Mouse (Mus musculus) liver, postnatal 0 days (tissue): ENCODE data around the gene Stmn1. TPM values are rescaled to one million over a fixed set of nuclear protein-coding genes. Genes with fewer than 3 reads are reported as not detected.

ENCODE experiments used
- ATAC-seq: fragments of 200-750 bp; cut with Nextera tagmentation; 2 replicates; pipeline ENCODE4 v1.8.0; 2017; ENCODE audit warnings: mild to moderate bottlenecking, moderate library complexity
- DNase-seq: peaks from one replicate; pipeline ENCODE4 v3.0.0-alpha.2; 2016
- H3K27ac ChIP-seq: fragments of 300-500 bp; sonication (generic); 2 replicates; pipeline ENCODE4 v1.5.1; 2014; ENCODE audit warnings: antibody characterized with exemption, moderate library complexity, mild to moderate bottlenecking, low read depth
- H3K27me3 ChIP-seq: fragments of 300-500 bp; sonication (generic); 2 replicates; pipeline ENCODE4 v1.6.1; 2014; ENCODE audit warnings: low read length, control low read depth, mixed read lengths; ENCODE audit not compliant: insufficient read depth
- H3K36me3 ChIP-seq: fragments of 300-500 bp; sonication (generic); replicated peaks from 2 replicates; pipeline ENCODE4 v1.6.1; 2014; ENCODE audit warnings: mild to moderate bottlenecking, control low read depth, low read length, moderate library complexity, mixed read lengths; ENCODE audit not compliant: insufficient read depth
- H3K4me1 ChIP-seq: fragments of 300-500 bp; sonication (generic); 2 replicates; pipeline ENCODE4 v1.6.1; 2014; ENCODE audit warnings: antibody characterized with exemption, mild to moderate bottlenecking, control low read depth; ENCODE audit not compliant: insufficient read depth
- H3K4me2 ChIP-seq: fragments of 300-500 bp; sonication (generic); 2 replicates; pipeline ENCODE4 v1.6.1; 2014; ENCODE audit warnings: low read depth, mild to moderate bottlenecking, low read length, moderate library complexity, mixed read lengths
- H3K4me3 ChIP-seq: fragments of 300-500 bp; sonication (generic); 2 replicates; pipeline ENCODE4 v1.5.1; 2014; ENCODE audit warnings: low read depth, low read length
- H3K9ac ChIP-seq: fragments of 300-500 bp; sonication (generic); replicated peaks from 2 replicates; pipeline ENCODE4 v1.6.1; 2014; ENCODE audit warnings: mild to moderate bottlenecking, moderate library complexity
- H3K9me3 ChIP-seq: fragments of 300-500 bp; sonication (generic); 2 replicates; pipeline ENCODE4 v1.6.1; 2016; ENCODE audit warnings: mild to moderate bottlenecking, control low read depth, low read length, mixed read lengths
- CTCF ChIP-seq: sonication (generic); IDR thresholded peaks from 2 replicates; pipeline ENCODE4 v1.5.1; 2016; ENCODE audit warnings: antibody characterized with exemption, low read depth
- EP300 ChIP-seq: IDR thresholded peaks from 2 replicates; pipeline ENCODE4 v1.6.1; 2016; ENCODE audit warnings: antibody characterized with exemption, low read depth, mild to moderate bottlenecking
- WGBS: fragments of 180-500 bp; shearing (Covaris S2); extraction: QIAGEN DNeasy Blood & Tissue Kit; methylation state at CpG from one replicate; pipeline ENCODE4 v1.1.7; 2014; ENCODE audit not compliant: insufficient replicate concordance; 5-methylcytosine and 5-hydroxymethylcytosine counted together
- polyA plus RNA-seq: library from polyadenylated mRNA; unstranded; fragments of >200 nt; fragmentation: Nextera tagmentation; extraction: Ambion mirVana; gene quantifications from 2 replicates; pipeline ENCODE4 v1.2.1, GENCODE M21; 2015

The Stmn1 gene
- polyA plus RNA-seq, 1 experiment from 2014 or later, result 258 TPM

DNA sequence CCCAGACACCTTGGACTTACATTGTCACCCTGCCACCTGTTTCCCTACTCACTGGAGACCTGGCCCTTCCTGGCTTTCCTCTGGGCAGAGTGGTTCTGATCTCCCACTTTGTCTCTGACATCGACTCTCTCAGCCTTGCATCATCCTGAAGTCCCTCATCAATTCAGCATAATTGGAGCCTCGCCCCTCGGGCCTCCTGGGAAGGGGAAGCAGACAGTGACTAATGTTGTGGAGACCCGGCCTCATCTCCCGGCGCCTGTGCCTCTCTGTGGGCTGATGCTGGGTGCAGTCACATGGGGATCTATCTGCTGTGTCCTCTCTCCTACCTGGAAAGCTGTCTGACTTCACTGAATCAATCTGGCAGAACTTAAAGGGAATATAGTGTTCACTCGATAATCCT, 31.9 kb upstream of the Stmn1 start:
- H3K36me3 ChIP-seq, result no peaks in the 10 kb centered on the region
- no peak overlapping the region for H3K4me2 ChIP-seq
- H3K4me3 ChIP-seq, result no peak overlapping the region
- no peak overlapping the region for H3K9ac ChIP-seq
- no peak for DNase-seq
- peaks cover 9% of the 10 kb centered on the region for H3K4me1 ChIP-seq
- WGBS, result 55% methylated on average over 7 of the region's 7 CpGs
- no peaks in the 10 kb centered on the region for H3K9me3 ChIP-seq
- H3K27ac ChIP-seq, result no peak overlapping the region
- H3K27me3 ChIP-seq, result no peaks in the 10 kb centered on the region
- no peak for ATAC-seq
- no peak for TF ChIP-seq CTCF
- TF ChIP-seq EP300, result no peak

DNA sequence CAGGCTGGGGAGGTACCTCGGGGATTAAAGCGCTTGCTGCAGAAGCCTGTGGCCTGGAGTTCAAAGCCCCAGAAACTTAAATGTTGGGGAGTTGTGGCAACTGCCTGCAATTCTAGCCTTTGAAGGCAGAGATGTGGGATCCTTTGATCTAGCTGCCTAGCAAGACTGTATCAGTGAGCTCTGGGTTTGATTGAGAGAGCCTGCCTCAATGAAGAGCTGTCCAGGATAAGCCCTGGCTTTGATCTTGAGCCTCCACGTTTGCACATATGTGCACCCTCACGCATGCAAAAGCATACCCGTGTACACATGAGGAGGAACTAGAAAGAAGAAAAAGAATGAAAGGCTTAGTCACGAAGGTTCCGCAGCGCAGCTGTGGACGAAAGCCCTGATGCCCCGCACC, 31.5 kb upstream of the Stmn1 start:
- Histone ChIP-seq H3K36me3 (no peaks in the 10 kb centered on the region), H3K4me3 (no peak overlapping the region), H3K4me1 (peaks cover 9% of the 10 kb centered on the region), H3K27me3 (no peaks in the 10 kb centered on the region), H3K9ac (no peak overlapping the region), H3K9me3 (no peaks in the 10 kb centered on the region), H3K4me2 (no peak overlapping the region), H3K27ac (no peak overlapping the region)
- TF ChIP-seq EP300, result no peak
- TF ChIP-seq CTCF, result no peak
- DNase-seq (no peak), ATAC-seq (no peak)
- 77% methylated on average over 10 of the region's 10 CpGs for WGBS

DNA sequence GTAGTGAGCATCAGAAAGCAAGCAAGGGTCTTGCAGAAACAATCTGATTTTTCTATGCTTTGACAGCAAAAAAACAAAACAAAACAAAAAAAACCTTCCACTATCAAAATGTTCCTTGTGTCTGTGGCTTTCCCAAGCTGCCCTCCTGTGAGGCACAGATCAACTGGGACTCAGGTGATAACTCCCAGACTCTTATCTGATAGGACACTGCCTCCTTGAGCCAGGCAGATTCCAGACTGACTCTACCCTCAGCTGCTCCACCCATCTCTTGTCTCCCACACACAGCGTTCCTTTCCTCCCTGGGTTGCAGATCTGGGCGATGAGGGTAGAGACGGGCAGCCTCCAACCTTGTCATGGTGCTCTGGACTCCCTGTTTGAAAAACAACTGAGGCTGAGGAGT, 29.0 kb upstream of the Stmn1 start:
- TF ChIP-seq CTCF, result no peak
- TF ChIP-seq EP300, result peak; percentile 94
- ATAC-seq (peak; percentile 91), DNase-seq (peak; percentile 27)
- H3K27ac ChIP-seq, result no peak overlapping the region
- H3K4me2 ChIP-seq, result peak overlapping the region; percentile 32; the same call in 1 of the 2 replicates
- no peak overlapping the region for H3K4me3 ChIP-seq
- peaks cover 9% of the 10 kb centered on the region for H3K4me1 ChIP-seq
- no peaks in the 10 kb centered on the region for H3K9me3 ChIP-seq
- no peaks in the 10 kb centered on the region for H3K27me3 ChIP-seq
- no peak overlapping the region for H3K9ac ChIP-seq
- no peaks in the 10 kb centered on the region for H3K36me3 ChIP-seq
- WGBS, result 60% methylated on average over 3 of the region's 3 CpGs

DNA sequence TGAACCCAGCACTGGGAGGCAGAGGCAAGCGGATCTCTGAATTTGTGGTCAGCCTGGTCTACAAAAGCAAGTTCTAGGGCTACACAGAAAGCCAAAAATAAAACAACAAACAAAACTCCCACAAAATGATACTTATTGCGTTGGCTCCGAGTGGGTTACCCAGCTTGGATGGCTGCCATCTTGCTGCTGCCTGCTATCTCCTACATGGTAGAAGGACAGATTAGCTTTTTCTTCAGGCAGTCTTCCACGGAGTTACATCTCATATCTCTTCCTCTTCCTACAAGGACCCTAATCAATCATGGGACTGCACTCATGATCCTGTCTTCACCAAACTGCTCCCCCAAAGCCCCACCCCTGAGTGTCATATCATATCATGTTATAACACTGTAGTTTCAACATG, 28.2 kb upstream of the Stmn1 start:
- peaks cover 9% of the 10 kb centered on the region for H3K4me1 ChIP-seq

DNA sequence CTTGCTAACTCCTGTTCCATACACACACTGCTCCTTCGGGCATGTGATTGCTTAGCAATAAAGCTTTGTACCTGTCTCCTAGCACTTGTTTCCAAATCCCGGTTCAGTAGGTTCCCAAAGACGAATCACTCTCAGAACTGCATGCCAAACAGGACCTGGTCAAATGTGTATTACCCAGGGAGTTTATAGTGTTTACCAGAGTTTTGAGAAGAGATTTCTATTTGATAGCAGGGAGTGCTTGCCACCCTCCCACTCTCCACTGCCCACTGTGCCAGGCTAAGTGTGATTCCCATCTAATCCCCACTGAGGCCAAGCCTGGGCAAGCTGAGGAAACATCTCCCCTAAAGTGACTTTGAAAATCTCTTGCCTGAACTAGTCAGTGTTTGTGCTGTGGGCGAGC, 25.9 kb upstream of the Stmn1 start:
- no peak overlapping the region for H3K4me2 ChIP-seq
- no peak overlapping the region for H3K4me3 ChIP-seq
- no peaks in the 10 kb centered on the region for H3K9me3 ChIP-seq
- H3K36me3 ChIP-seq, result no peaks in the 10 kb centered on the region
- 79% methylated on average over 4 of the region's 4 CpGs for WGBS
- TF ChIP-seq EP300, result no peak
- no peaks in the 10 kb centered on the region for H3K27me3 ChIP-seq
- ATAC-seq, result no peak
- H3K27ac ChIP-seq, result no peak overlapping the region
- H3K9ac ChIP-seq, result no peak overlapping the region
- DNase-seq, result no peak
- peaks cover 9% of the 10 kb centered on the region for H3K4me1 ChIP-seq

More for the DNA sequence above, 28.2 kb upstream of the Stmn1 start:
- Histone ChIP-seq H3K36me3 (no peaks in the 10 kb centered on the region), H3K9ac (no peak overlapping the region), H3K4me3 (no peak overlapping the region), H3K4me2 (no peak overlapping the region), H3K27ac (no peak overlapping the region), H3K9me3 (no peaks in the 10 kb centered on the region), H3K27me3 (no peaks in the 10 kb centered on the region)
- TF ChIP-seq EP300 (peak; percentile 12; the same call in 1 of the 2 replicates), CTCF (no peak)
- DNase-seq (no peak), ATAC-seq (no peak)
- 59% methylated on average over 4 of the region's 4 CpGs for WGBS

DNA sequence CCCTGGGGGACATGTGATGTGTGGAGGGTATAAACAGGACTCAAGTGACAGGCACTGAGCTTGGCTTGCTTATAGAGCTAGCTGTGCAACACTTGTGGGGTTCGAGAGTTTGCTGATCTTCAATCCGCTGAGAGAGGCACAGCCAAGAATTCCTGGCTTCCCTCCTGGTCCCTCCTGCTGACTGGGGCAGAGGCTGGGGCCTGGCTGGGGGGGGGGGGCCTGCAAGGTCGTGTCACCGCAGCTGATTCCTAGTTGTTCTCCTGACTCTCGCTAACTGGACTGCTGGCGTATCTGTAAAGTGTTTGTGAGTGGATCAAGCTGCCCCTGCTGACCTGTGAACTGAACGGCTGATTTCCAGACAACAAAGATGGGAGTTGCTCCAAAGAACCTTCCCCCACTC, 24.5 kb upstream of the Stmn1 start:
- H3K9ac ChIP-seq, result no peak overlapping the region
- no peaks in the 10 kb centered on the region for H3K9me3 ChIP-seq
- no peak overlapping the region for H3K4me3 ChIP-seq
- TF ChIP-seq EP300 (no peak), CTCF (no peak)
- H3K36me3 ChIP-seq, result no peaks in the 10 kb centered on the region
- DNase-seq (no peak), ATAC-seq (no peak)
- H3K4me1 ChIP-seq, result peaks cover 9% of the 10 kb centered on the region
- WGBS, result 55% methylated on average over 7 of the region's 7 CpGs
- no peak overlapping the region for H3K4me2 ChIP-seq
- H3K27ac ChIP-seq, result no peak overlapping the region
- 0 out of 2 replicates have a peak, but pooled peaks cover 2% of the 10 kb centered on the region for H3K27me3 ChIP-seq

DNA sequence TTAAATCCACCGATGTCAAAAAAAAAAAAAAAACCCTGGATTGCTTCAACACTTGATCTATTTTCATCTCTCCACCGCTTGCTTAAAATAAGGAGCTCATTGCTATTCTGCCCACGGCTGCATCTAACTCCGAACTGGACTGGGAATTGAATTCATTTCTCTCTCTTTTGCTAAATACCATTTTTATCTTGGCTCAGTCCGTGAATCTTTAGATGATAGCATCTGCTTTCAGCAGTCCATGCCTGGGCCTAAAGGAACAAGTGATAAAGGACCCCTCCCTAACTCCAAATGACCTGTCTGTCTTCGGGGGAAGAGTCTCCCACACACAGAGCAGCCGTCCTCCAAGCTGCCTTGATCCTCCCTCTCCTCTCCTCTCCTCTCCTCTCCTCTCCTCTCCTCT, 23.2 kb upstream of the Stmn1 start:
- H3K27ac ChIP-seq, result no peak overlapping the region
- H3K27me3 ChIP-seq, result 0 out of 2 replicates have a peak, but pooled peaks cover 2% of the 10 kb centered on the region
- H3K4me1 ChIP-seq, result peaks cover under 1% of the 10 kb centered on the region; the same call in 1 of the 2 replicates
- ATAC-seq (no peak), DNase-seq (no peak)
- WGBS, result 64% methylated on average over 7 of the region's 7 CpGs
- no peak overlapping the region for H3K4me2 ChIP-seq
- H3K9ac ChIP-seq, result no peak overlapping the region
- TF ChIP-seq EP300 (no peak), CTCF (no peak)
- no peaks in the 10 kb centered on the region for H3K36me3 ChIP-seq
- no peak overlapping the region for H3K4me3 ChIP-seq
- no peaks in the 10 kb centered on the region for H3K9me3 ChIP-seq
